Mouse (Mus musculus): ENCODE results near the gene Srsf7.

DNA sequence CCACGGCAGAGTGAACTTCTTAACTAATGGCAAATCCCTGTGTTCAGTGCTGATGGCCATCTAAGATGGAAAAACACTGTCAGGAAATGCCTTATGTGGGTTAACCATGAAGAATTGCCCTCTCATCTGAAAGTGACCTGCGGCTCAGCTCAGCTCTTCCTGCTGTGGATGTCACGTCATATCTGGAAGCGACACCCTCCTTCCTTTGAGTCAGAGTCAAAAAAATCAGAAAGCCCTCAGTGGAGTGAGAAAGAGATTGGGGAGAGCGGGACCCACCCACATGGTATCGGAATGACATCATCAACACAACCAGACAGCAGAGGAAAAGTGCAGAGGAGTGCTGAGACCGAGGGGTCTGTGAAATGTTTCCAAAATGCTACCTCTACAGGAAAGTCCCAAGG is 39.3 kb downstream of the Srsf7 start:
- TF ChIP-seq CTCF (IDR thresholded peaks at IDR 0.05; ENCODE audit: insufficient read depth, low read length) (no peak), POLR2A (IDR thresholded peaks at IDR 0.05; ENCODE audit: borderline replicate concordance, extremely low read depth, low read depth, low read length) (no peak)

Data from lung, adult 2 months (tissue).